Mouse (Mus musculus): ENCODE data around the gene Chmp4b. TPM values are rescaled to one million over a fixed set of nuclear protein-coding genes. Genes with fewer than 3 reads are reported as not detected.

Gene Chmp4b
- 60.8 and 62.4 TPM in 2 replicates for polyA plus RNA-seq (2015; fragmentation: Nextera tagmentation; extraction: Ambion mirVana)

GRCm38 (mm10) chr2:154651363-154651762 is at the start of gene Chmp4b:
Gene Chmp4b, plus strand, starts transcription at chr2:154651705.
- Histone ChIP-seq H3K4me1 (replicated peaks; ENCODE audit: control insufficient read depth, insufficient read depth, low read length) (no peaks in the 10 kb centered on the region), H3K9me3 (ENCODE audit: control insufficient read depth) (no peaks in the 10 kb centered on the region), H3K36me3 (ENCODE audit: control insufficient read depth, insufficient read depth) (no peaks in the 10 kb centered on the region), H3K4me2 (replicated peaks; ENCODE audit: low read depth) (no peak within 1 kb of the TSS), H3K9ac (ENCODE audit: low read depth, low read length) (no peak within 1 kb of the TSS), H3K27ac (ENCODE audit: low read depth, low read length) (no peak within 1 kb of the TSS), H3K4me3 (ENCODE audit: low read depth, low read length) (no peak within 1 kb of the TSS), H3K27me3 (replicated peaks; ENCODE audit: control insufficient read depth, insufficient read depth, low read length) (no peaks in the 10 kb centered on the region)
- ATAC-seq: peak; percentile 63
- no peak for TF ChIP-seq CTCF (IDR thresholded peaks at IDR 0.05; ENCODE audit: low read depth)
- 31% methylated on average over 8 of the region's 8 CpGs for WGBS

- peak overlapping the region; percentile 95 for H3K27ac ChIP-seq (ENCODE audit: low read depth, low read length)
These were observed 48.4 kb upstream of the Chmp4b start for GRCm38 (mm10) chr2:154603007-154603637.

GRCm38 (mm10) chr2:154603638-154604153 is 47.8 kb upstream of the Chmp4b start, which contains the start of gene Pxmp4:
Gene Pxmp4, minus strand, starts transcription at chr2:154603708.
- Histone ChIP-seq H3K27ac (ENCODE audit: low read depth, low read length) (peak within 1 kb of the TSS; percentile 95), H3K9ac (ENCODE audit: low read depth, low read length) (peak within 1 kb of the TSS; percentile 92), H3K4me2 (replicated peaks; ENCODE audit: low read depth) (peak within 1 kb of the TSS; percentile 81), H3K27me3 (replicated peaks; ENCODE audit: control insufficient read depth, insufficient read depth, low read length) (no peaks in the 10 kb centered on the region), H3K4me1 (replicated peaks; ENCODE audit: control insufficient read depth, insufficient read depth, low read length) (0 out of 2 replicates have a peak, but pooled peaks cover 4% of the 10 kb centered on the region), H3K4me3 (ENCODE audit: low read depth, low read length) (peak within 1 kb of the TSS; percentile 78), H3K36me3 (ENCODE audit: control insufficient read depth, insufficient read depth) (no peaks in the 10 kb centered on the region), H3K9me3 (ENCODE audit: control insufficient read depth) (no peaks in the 10 kb centered on the region)
- no peak for TF ChIP-seq CTCF (IDR thresholded peaks at IDR 0.05; ENCODE audit: low read depth)
- 1% methylated on average over 13 of the region's 13 CpGs for WGBS
- peak; percentile 100 for ATAC-seq

More at GRCm38 (mm10) chr2:154603007-154603637, 48.4 kb upstream of the Chmp4b start:
- no peak for TF ChIP-seq CTCF (IDR thresholded peaks at IDR 0.05; ENCODE audit: low read depth)
- H3K36me3 ChIP-seq (ENCODE audit: control insufficient read depth, insufficient read depth): no peaks in the 10 kb centered on the region; the same call in 1 of the 2 replicates
- peak overlapping the region; percentile 92 for H3K9ac ChIP-seq (ENCODE audit: low read depth, low read length)
- no peaks in the 10 kb centered on the region for H3K27me3 ChIP-seq (replicated peaks; ENCODE audit: control insufficient read depth, insufficient read depth, low read length)
- ATAC-seq: peak; percentile 50
- H3K4me1 ChIP-seq (replicated peaks; ENCODE audit: control insufficient read depth, insufficient read depth, low read length): 0 out of 2 replicates have a peak, but pooled peaks cover 4% of the 10 kb centered on the region
- peak overlapping the region; percentile 81 for H3K4me2 ChIP-seq (replicated peaks; ENCODE audit: low read depth)
- H3K4me3 ChIP-seq (ENCODE audit: low read depth, low read length): peak overlapping the region; percentile 78
- no peaks in the 10 kb centered on the region for H3K9me3 ChIP-seq (ENCODE audit: control insufficient read depth)
- WGBS: 10% methylated on average over 21 of the region's 22 CpGs

GRCm38 (mm10) chr2:154604156-154604555 is 47.3 kb upstream of the Chmp4b start:
- WGBS: 24% methylated on average over 7 of the region's 7 CpGs
- peak overlapping the region; percentile 78 for H3K4me3 ChIP-seq (ENCODE audit: low read depth, low read length)
- TF ChIP-seq CTCF (IDR thresholded peaks at IDR 0.05; ENCODE audit: low read depth): no peak
- H3K27ac ChIP-seq (ENCODE audit: low read depth, low read length): no peak overlapping the region
- no peak for ATAC-seq
- H3K4me2 ChIP-seq (replicated peaks; ENCODE audit: low read depth): peak overlapping the region; percentile 81
- H3K36me3 ChIP-seq (ENCODE audit: control insufficient read depth, insufficient read depth): no peaks in the 10 kb centered on the region
- H3K4me1 ChIP-seq (replicated peaks; ENCODE audit: control insufficient read depth, insufficient read depth, low read length): 0 out of 2 replicates have a peak, but pooled peaks cover 4% of the 10 kb centered on the region
- H3K27me3 ChIP-seq (replicated peaks; ENCODE audit: control insufficient read depth, insufficient read depth, low read length): no peaks in the 10 kb centered on the region
- H3K9ac ChIP-seq (ENCODE audit: low read depth, low read length): peak overlapping the region; percentile 40; the same call in 1 of the 2 replicates
- H3K9me3 ChIP-seq (ENCODE audit: control insufficient read depth): no peaks in the 10 kb centered on the region

GRCm38 (mm10) chr2:154606965-154607364 is 44.5 kb upstream of the Chmp4b start:
- no peak for ATAC-seq
- Histone ChIP-seq H3K36me3 (ENCODE audit: control insufficient read depth, insufficient read depth) (no peaks in the 10 kb centered on the region), H3K4me3 (ENCODE audit: low read depth, low read length) (no peak overlapping the region), H3K4me2 (replicated peaks; ENCODE audit: low read depth) (no peak overlapping the region), H3K27ac (ENCODE audit: low read depth, low read length) (no peak overlapping the region), H3K9ac (ENCODE audit: low read depth, low read length) (no peak overlapping the region), H3K27me3 (replicated peaks; ENCODE audit: control insufficient read depth, insufficient read depth, low read length) (no peaks in the 10 kb centered on the region), H3K4me1 (replicated peaks; ENCODE audit: control insufficient read depth, insufficient read depth, low read length) (0 out of 2 replicates have a peak, but pooled peaks cover 4% of the 10 kb centered on the region), H3K9me3 (ENCODE audit: control insufficient read depth) (no peaks in the 10 kb centered on the region)
- WGBS: 67% methylated on average over 1 of the region's 1 CpGs
- TF ChIP-seq CTCF (IDR thresholded peaks at IDR 0.05; ENCODE audit: low read depth): no peak

- no peak overlapping the region for H3K4me2 ChIP-seq (replicated peaks; ENCODE audit: low read depth)
- ATAC-seq: no peak
- WGBS: 58% methylated on average over 10 of the region's 10 CpGs
- no peaks in the 10 kb centered on the region for H3K9me3 ChIP-seq (ENCODE audit: control insufficient read depth)
- H3K36me3 ChIP-seq (ENCODE audit: control insufficient read depth, insufficient read depth): no peaks in the 10 kb centered on the region
- H3K4me3 ChIP-seq (ENCODE audit: low read depth, low read length): no peak overlapping the region
- H3K9ac ChIP-seq (ENCODE audit: low read depth, low read length): no peak overlapping the region
- 0 out of 2 replicates have a peak, but pooled peaks cover 2% of the 10 kb centered on the region for H3K4me1 ChIP-seq (replicated peaks; ENCODE audit: control insufficient read depth, insufficient read depth, low read length)
- no peak overlapping the region for H3K27ac ChIP-seq (ENCODE audit: low read depth, low read length)
- no peak for TF ChIP-seq CTCF (IDR thresholded peaks at IDR 0.05; ENCODE audit: low read depth)
- H3K27me3 ChIP-seq (replicated peaks; ENCODE audit: control insufficient read depth, insufficient read depth, low read length): no peaks in the 10 kb centered on the region
These were observed 42.3 kb upstream of the Chmp4b start for GRCm38 (mm10) chr2:154609050-154609767.
